Mouse (Mus musculus) NIH3T3 (cell line): ENCODE results near the gene Arhgef39.

Source experiments
- DNase-seq: peaks from one replicate; pipeline ENCODE4 v3.0.0-alpha.2; 2012; ENCODE audit warnings: low read depth

Gene Arhgef39

DNA sequence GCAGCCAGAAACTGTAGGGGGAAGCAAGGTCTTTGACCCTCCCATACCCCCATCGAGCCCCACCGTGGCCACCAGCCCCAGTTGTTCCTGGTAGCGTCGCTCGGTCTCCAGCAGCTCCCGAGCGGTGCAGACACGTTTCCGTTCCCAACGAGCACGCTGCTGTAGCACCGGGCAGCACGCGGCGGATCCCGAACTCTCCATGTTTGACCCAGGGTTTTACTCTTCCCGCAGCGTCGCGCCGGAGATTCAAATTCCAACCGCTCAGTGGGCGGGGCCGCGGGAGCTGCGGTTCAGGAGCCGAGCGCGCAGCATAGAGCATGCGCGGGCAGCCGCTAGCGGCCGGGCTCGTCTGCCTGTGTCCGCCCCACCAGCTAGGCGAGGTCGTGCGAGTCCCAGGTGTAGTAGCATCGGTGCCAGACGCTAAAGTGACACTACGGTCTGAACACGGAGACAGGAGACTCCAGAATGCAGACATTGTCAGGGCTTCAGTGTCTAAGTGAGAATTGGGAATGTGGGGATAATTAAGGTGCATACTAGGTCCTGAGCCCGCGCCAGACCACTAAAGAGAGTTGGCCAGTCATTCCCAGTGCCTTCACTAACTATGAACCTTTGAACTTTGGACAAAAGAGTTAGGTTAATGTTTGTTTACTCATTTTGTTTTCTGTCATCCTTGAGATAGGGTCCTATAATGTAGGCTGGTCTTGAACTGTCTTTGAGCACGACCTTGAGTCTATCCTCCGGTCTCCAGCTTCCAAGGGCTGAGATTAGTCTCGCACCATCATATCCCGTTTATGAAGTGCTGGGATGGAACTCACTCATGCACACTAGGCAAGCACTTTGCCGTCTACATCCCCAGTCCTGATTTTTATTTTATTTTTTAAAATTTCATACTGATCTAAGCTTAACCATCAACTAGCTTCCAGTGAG lies at the start of gene Arhgef39:
Gene Arhgef39 (minus strand): TSS at position 289 of the 927 bp plus-strand sequence.
- peak; percentile 92 for DNase-seq

DNA sequence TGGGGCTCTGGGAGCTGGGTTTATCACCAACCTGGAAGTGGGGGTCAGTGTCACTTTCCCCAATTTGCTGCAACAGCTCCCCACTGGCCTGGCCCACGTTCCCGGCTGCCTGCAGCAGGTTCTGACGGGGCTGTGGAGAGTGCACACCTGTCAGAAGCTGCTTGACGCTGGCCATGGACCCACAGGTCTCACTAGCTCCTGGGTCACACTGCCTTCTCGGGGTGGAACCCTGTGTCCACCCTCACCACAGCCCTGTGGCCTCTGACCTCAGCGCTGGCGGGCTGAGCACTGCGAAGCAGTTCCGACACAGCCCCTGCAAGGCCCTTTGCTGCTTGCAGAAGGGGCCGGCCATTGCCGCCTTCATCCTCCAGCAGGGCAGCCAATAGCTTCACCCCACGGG lies 49.6 kb upstream of the Arhgef39 start:
- DNase-seq, result no peak

DNA sequence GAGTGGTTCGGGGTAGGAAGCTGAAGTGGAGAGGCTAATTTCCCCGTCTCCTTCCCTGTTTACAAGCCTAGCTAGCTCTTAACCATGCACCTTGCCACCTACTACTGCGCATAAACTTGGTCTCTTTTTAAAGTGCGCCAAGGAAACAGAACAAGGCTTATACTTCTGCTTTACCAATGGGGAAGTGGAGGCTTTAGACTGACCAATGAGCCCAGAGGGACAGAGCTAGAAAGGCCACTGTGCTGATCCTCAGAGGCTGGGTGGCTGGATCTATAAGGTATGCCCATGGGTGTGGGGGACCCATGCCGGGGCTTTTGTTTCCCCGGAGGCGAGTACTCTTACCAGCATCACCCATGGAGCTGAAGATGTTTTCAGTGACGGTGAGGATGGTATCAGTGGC lies 47.7 kb upstream of the Arhgef39 start:
- DNase-seq, result no peak

DNA sequence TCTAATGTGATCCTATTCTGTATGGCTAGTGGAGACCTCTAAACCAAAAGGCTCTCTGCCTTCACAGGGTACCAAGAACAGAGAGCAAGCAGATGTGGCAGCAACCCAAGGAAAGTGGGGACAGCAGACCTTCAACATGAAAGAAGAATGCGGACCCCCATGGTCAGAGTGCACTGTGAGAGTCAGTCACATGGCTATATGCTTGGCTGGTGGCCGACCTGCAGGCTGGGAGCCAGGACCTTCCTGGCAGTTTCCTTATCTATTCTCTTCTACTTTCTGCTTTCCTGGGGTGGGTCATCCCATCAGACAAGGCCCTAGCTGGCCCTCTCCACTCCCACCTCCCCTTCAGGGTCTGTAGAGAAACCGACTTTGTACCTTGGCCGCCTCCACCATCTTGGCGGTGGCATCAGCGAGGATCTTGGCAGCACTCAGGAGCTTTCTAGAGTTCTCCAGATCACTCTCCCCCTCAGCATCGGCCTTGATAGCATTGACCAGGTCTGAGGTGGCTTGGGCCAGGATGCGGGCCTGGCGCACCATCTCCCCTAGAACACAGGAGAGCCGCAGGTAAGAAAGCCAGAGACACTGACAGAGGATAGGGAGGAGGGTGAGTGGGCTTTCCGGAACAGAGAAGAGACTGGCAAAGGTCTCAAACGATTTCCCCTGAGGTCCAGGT lies 47.0 kb upstream of the Arhgef39 start:
- DNase-seq, result no peak

DNA sequence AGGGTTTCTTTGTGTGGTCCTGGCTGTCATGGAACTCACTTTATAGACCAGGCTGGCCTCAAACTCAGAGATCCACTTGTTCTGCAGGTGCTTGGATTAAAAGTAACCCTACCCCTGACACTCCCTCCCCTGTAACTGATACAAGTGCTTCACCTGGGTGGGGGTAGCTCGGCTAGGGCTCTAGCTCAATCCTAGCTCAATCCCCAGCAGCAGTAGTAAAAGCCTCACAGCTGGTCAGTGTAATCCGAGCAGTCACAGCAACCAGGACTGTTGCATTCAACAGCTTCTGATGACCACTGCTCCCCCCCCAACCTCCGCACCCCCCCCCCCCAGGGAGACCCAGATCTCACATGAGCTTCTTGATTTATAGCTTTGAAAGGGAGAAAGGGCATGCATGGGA lies 42.5 kb upstream of the Arhgef39 start:
- DNase-seq, result no peak

DNA sequence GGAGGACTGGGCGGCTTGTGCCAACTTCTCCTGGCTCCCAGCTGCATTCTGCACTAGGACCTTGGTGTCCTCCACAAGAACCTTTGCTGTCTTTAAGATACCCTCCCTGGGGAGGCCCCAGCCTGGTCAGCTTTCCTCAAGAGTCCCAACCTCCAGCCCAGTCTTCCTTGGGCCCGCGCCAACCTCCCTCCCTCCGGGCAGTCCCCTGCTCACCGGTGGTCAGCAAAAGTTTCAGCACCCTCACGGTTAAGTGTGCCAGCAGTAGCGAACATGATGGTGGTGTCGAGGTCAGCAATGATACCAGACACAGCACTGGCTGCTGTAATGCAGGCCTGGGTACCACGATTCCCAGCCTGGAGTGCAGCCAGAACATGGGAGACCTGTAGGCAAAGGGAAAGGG lies 36.5 kb upstream of the Arhgef39 start:
- no peak for DNase-seq

DNA sequence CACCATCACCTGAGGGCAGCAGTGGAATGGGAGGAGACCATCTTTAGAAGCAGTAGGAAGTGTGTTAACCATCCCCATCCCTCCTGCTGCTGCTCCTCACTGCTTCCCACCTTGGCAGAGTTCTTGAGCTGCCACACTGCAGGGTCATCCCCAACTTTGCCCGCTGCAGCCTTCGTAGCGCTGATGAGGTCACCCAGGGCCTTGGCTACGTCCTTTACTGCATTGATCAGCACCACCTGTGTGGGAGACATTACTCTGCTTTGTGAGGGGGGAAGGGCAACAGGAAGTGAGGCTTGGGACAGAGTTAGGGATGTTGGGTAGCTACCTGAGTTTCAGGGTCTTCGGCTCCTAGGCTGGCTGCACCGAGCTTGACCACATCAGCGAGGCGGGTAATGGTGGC lies 36.1 kb upstream of the Arhgef39 start:
- DNase-seq, result no peak

DNA sequence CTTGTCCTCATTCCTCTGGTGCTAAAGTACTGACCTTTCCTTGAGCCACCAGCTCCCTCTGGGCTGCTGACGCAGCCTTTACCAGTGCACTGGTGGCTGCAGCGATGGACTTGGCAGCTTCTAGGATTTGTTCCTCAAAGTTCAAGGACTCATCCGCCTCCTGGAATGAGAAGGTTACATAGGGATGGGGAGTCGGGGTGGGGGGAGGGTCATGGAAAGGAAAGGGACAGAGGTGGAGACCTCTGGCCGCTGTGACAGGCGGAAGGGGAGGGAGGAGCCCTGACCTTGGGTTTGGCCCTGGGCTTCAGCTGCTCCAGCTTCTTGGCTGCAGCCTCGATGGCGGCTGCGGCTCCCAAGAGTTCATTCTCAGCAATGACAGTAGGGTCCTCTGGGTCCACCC lies 33.8 kb upstream of the Arhgef39 start:
- DNase-seq, result no peak

DNA sequence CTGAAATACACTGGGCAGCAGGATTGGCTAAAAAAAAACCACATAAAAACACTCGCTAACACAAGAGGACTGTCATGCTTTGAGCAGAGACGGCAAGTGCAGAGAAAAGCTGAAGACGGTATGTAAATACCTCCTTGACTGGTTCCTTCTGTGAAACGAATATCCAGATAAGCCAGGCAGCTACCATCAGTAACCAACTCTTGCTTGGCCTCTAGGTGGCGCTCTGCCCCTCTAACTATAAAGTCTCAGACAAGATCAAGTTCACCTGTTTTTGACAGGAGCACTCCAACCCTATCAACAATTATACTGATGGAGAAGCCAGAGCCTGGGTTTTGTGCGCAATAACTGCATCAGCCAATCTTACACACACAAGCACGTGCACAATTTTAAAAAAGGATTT lies 31.1 kb upstream of the Arhgef39 start:
- DNase-seq, result peak; percentile 87

DNA sequence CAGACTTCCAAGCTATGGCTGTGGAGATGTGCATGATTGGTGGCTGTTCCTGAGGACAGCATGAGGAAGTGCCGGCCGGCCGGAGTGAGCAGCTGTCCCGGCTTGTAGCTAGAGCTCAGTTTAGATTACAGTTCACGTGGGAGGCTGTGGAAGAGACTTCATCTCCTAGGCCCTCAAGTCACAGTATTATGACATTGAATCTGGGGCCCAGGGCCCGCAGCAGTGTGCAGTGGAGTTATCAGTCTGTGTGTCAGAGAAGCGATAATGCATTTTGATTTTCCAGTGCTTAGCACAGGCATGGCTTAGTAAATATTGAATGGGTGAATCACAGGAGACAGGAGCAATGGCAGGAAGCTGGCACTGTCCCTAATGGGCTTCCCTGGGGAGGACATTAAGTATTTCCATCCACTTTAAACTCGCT lies 30.6 kb upstream of the Arhgef39 start:
- peak; percentile 35 for DNase-seq

DNA sequence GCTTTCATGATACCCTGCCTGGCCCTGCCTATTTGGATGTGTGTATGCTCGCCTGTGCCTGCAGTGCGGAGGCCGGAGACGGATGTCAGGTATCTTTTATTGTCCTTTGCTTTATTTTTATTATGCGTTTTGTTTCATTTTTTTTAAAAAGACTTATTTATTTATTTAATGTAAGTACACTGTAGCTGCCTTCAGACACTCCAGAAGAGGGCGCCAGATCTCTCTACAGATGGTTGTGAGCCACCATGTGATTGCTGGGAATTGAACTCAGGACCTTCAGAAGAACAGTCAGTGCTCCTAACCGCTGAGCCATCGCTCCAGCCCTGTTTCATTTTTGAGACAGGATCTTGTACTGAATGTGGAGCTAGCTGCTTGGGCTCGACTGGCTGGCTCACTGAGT lies 29.0 kb upstream of the Arhgef39 start:
- DNase-seq, result peak; percentile 31

DNA sequence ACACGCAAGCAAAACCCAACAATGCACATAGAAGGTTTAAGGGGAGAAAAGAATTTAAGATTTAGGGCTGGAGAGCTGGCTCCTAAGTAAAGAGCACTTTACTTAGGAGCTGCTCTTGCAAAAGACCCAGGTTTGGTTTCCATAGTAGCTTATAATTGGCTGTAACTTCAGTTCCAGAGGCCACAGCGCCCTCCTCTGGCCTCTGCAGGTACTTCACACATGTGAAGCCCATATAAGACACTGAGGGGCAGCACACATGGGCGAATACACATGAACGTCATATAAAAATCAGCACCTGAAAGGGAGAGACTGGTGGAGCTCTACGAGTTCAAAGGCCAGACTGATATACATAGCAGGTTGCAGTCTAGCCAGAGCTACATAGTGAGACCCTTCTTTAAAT lies 28.4 kb upstream of the Arhgef39 start:
- peak; percentile 55 for DNase-seq

DNA sequence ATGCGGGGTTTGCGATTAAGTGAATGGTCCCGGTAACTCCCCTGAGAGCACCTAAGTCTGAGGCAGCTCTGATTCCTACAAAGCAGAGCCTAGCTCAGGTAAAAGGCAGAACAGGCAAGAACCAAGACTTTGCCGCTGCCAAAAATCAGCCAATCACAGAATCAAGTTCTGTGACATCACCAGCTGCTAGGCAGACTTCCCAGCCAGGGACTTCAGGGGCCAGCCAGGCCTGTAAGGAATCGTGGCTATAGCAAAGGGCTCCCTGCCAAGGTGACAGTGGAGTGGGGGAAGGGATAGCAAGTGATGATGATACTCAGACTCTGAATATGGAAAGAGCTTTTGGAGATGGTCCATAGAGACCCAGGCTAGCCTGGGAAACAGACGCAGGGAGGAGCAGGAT lies 20.5 kb upstream of the Arhgef39 start:
- DNase-seq, result peak; percentile 89

DNA sequence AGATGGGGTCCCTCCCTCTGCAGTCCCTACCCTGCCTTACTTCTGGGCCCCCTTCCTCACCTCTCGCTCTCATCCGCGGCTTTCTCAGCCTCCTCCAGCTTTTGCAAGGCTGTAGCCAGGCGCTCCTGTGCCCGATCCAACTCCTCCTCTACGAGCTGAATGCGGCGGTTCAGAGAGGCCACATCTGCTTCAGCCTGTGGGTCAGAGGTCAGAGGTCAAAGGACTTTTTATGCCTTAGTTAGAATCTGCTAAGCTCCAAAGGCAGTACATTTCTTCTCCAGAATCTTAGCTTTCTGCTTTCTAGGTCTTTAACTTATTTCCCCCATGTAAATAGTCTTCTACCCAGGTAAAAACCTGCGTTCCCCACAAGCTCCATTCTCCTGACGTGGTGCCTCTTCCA lies 20.1 kb upstream of the Arhgef39 start:
- DNase-seq, result no peak

DNA sequence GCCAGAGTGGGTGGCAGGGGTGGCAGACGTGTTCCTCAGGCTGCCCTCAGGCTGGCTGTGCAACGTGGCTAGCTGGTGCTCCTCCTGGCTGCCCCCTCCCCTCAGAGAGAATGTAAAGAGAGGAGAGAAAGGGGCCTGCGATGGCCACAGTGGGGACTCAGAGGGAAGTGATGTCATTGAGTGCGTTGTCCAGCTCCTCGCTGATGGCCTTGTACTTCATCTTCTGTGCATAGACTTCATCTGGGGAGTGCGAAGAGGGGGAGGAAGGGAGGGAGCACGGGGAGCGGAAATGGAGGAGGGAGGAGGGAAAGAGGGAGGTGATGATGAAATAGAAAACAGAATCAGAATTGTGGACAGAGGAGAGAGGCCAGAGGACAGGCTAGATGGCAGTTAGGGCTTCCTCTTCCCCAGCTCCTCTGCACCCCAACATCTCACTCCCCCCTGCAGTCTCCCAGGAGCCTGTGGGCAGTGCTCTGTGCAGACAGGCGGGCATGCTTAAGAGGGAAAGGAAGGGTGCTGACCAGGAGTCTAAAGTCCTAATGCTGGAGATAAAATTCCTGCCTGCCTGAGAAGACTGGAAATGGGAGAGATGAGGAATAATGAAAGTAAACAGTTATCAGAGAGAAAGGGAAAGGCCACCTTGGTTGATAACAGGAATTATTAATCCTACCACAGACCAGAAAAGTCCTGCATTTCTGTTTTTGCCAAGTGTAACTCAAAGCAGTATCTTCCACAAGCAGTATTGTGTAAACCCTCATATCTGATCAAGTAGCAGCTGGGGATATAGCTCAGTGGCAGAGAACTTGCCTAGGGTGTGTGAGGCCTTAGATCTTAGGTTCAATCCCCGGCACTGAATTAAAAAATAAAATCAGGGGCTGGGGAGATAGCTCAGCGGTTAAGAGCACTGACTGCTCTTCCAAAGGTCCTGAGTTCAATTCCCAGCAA lies 16.5 kb upstream of the Arhgef39 start:
- no peak for DNase-seq

DNA sequence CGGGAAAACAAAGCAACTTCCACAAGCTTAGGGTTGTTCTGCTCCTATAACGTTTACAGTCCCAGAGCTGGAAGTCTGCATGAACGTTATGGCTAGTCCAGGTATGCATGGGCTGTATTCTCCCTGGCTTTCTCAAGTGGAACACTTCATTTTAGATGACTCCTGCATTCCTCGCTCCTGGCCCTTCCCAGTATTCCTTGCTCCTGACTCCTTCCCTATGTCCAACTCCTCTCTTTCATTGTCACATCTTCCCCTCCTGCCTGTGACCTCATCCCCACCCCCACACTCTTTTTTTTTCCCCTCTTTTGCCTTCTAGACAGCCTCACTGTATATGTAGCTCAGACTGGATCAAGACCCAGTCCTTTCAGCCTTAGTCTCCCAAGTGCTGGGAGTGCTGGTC lies 14.3 kb upstream of the Arhgef39 start:
- no peak for DNase-seq

DNA sequence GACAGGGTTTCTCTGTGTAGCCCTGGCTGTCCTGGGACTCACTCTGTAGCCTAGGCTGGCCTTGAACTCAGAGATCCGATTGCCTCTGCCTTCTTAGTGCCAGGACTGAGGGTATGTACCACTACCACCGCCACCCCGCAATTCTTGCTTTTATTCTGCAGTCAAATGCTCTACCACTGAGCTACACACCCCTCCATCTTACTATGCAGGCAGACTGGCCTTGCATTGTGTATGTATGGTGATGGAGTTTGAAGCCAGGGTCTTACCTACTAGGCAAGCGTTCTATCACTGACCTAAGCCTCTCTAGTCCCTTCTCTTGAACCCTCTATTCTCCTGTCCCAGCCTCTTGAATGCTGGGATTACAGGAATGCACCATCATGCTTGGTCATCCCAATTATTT lies 13.8 kb upstream of the Arhgef39 start:
- no peak for DNase-seq

DNA sequence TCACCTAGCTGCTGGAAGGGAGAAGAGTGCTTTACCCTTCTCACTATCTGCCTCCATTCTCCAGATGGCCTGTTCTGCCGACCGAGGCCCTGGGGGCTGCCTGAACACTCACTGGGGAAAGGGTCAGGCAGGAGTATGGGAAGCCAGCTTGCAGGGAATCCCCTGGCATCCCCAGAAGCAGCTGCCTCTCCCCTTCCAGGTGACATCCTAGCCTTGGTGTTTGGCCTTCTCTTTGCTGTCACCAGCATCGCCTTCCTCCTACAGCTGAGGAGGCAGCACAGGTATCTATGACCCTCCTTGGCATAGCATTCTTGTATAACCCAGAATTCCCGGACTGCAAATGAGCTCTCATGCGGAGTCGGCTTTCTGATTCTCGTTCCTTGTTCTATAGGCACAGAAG lies 13.2 kb upstream of the Arhgef39 start:
- DNase-seq, result no peak

DNA sequence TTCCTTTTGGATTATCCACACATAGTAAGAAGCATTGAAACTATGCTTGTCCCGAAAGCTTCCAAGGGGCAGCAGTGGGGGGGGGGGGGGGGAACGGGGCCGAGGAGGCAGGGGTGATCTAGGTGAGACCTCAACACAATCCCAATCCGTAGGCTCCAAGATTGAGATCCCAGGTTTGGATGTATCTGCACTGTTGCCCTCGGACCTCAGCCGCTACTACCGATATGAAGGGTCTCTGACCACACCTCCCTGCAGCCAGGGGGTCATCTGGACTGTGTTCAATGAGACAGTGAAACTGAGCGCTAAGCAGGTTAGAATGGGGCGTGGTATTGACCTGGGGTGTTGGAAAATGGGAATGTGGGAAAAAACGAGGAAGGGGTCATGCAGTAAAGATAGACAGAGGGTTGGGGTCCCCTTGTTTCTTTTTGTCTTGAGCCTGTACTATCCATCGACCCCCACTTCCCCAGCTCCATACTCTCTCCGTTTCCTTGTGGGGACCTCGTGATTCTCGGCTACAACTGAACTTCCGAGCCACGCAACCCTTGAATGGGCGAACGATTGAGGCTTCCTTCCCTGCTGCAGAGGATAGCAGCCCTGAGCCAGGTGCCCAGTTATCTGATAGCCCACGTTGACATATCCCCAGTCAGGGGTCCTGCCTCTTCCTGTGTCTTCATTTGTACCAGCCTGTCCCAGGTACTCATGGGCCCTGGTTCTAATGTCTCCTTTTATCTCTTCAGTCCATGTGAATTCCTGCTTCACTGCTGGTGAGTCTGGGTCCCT lies 12.4 kb upstream of the Arhgef39 start:
- DNase-seq, result no peak

DNA sequence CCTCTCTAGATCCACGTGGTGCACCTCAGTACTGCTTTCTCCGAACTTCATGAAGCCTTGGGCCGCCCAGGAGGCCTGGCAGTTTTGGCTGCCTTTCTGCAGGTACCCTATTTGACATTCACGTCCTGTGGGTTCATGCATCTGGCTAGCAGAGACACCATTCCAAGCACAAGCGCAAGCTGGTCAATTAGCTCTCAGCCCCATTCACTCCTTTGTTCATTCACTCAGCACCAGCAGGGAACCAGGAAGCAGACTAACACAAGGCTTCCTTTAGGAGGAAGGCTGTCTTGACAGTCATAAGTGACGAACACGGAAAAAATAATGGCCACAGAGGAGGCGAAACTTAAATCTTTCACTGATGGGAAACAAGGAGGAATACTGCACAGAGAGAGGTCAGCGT lies 9.6 kb upstream of the Arhgef39 start:
- no peak for DNase-seq

DNA sequence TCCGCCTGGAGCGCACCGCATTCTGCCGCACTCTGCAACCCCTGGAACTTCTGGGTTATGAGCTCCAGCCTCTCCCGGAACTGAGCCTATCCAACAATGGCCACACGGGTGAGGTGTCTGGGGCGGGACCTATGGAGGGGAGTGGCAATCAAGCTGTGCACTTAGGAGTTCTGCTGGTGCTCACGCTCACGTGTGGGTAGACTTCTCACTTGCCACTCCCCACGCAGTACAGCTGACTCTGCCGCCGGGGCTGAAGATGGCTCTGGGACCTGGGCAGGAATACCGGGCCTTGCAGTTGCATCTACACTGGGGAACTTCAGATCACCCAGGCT lies 9.1 kb upstream of the Arhgef39 start:
- DNase-seq, result no peak
